Mouse (Mus musculus): Measurements from ENCODE around the gene Rrp12. TPM values are rescaled to one million over a fixed set of nuclear protein-coding genes. Genes with fewer than 3 reads are reported as not detected.

Rrp12 gene
- total RNA-seq, 2 experiments from 2014 or later, result 2.3 to 5.1 TPM

DNA sequence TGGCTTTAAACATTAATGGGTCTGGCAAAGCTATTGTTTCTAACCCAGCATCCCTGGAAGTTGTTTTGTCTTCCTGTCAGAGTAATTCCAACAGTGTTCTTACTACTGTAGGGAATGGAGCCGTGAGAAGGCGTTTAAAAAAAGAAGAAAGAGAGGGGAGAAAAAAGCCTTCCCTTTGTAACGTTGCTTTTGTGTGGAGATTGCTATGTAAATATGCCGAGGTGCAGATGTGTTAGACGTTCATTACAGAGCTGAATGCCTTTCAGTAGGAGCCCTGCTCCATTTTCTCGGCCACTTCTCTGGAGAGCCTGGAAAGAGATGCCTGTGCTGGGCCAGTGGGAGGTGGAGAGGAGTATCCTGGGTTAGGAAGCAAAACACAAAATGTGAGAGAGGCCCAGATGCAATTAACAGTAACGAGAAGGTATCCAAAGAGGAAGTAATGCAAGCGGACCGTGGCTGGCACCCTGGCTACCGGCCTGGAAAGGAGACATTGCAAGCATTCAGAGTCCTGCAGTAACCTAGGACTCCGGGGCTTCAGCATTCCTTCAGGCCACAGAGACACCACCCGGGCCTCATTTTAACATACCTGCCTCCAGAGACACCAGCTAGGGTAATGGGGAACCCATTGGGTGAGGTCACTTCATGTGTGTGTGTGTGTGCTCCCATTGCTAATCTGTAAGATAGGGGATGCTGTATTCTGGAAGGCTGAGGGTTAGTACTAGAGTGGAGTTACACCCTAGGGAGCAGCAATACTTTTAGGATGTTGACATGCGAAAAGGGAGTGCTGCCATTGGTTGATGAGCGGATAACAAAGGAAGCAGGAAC, 45.0 kb downstream of the Rrp12 start:
- ATAC-seq (ENCODE audit: poor library complexity, severe bottlenecking), result peak; percentile 31; the same call in 1 of the 2 replicates

DNA sequence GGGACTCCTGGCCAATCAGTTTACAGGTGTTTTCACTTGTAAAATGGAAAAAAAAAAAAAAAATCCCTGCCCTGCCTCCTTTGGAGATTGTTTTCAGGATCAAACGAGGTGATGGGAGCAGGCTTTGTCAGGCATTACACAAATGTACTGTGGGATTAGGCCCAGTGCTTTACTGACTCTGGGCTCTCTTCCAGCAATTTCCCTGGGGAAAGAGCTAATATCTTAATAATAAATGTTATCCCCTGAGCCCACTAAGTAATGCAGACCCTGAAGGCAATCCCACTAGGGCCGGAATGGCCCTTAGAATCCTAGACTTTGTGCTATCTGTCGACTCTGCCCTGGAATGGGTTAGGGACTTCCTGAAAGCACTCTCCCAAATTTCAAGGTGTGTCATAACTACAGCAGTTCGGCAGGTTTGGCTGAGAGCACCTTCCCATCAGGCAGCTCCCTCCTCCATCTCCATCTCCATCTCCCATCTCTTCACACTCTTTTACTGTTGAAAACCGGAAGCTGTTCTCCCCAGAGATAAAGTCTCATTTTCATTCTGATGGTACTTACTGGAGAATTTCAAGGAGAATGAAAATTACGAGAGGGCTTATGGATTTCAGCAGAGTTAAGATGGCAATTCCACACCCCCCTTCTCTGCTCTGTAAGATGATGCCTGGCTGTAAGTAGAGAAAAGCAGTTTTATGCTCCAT, 45.8 kb downstream of the Rrp12 start:
- no peak for ATAC-seq (ENCODE audit: poor library complexity, severe bottlenecking)

DNA sequence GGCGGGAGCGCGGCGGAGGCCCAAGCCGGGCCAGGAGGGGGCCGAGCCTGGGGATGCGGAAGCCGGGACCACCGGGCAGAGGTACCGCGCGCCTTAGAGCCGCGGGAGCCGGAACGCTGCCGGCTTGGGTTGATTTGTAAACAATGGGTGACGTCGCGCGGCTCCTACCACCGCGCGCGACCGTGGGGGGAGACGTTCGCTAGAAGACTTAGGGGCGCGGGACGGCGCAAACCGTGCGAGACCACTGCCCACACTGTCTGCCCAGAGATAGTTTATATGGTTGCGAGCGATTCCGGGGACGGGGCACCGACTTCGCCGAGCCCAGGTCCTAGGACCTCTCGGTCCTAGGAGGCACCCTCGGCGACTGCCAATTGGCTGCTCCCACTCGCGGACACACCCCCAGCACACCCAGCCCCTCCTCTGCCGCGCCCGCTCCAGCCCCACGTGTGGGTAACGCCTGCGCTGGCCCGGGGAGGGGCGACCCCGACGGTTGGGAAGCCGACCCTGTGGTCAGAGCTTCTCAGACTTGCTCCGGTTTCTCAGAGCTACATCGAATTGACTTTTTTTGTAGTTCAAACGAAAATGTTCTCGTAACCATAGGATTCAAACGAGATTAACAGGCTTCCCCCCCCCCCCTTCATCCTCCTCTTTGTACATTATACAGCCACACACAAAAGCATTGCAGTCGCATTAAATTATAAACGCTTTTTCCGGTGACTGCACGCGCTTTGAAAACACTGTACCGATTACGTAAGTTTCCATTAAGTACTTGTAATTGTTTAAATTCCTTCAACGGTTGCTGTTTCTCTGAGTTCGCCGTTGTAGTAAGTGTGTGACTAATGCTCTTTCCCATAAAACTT, 47.8 kb downstream of the Rrp12 start, which contains the start of gene Frat2:
Gene Frat2, minus strand, starts transcription at position 141 of the 860 bp plus-strand sequence.
- ATAC-seq (ENCODE audit: poor library complexity, severe bottlenecking), result peak; percentile 93

DNA sequence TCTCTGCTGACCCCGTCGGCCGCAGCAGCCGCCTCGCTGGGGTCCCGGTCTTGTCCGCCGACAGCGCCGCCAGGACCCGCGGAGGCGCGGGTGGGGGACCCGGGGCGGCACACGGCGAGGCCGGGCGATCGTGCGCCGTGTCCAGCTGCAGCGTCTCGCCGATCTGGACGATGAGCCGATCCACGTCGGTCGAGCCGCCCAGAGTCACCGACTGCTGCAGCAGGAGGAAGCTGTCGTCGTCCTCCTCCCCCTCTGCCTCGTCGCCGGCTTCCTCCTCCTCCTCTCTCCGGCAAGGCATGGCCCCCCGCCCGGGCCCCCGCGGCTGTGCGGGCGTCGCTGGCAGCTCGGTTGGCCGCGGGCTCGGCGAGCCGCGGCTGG, 48.4 kb downstream of the Rrp12 start:
- peak; percentile 42 for ATAC-seq (ENCODE audit: poor library complexity, severe bottlenecking)

DNA sequence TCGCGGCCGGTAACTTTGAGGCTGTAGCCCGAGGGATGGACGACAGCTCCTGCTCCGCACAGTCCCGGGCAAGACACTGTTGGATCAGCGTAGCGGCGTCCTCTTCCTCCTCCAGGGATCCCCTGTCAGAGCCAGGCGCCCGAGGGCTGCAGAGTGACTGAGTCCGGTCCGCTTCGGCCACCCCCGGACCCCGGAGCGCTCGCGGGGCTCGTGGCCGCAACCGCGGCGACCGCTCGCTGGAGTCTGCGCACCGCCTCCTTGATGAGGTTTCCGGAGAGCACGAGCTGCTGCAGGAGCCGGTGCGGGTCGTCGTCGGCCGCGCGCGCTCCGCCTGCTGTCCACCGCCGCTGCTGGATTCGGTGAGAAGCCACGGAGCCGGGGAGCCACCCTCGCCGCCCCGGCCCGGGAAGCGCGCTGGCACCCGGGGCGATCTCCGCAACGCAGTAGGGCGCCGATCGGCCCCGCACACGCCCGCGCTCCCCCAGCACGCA, 48.8 kb downstream of the Rrp12 start:
- ATAC-seq (ENCODE audit: poor library complexity, severe bottlenecking), result peak; percentile 3; the same call in 1 of the 2 replicates

DNA sequence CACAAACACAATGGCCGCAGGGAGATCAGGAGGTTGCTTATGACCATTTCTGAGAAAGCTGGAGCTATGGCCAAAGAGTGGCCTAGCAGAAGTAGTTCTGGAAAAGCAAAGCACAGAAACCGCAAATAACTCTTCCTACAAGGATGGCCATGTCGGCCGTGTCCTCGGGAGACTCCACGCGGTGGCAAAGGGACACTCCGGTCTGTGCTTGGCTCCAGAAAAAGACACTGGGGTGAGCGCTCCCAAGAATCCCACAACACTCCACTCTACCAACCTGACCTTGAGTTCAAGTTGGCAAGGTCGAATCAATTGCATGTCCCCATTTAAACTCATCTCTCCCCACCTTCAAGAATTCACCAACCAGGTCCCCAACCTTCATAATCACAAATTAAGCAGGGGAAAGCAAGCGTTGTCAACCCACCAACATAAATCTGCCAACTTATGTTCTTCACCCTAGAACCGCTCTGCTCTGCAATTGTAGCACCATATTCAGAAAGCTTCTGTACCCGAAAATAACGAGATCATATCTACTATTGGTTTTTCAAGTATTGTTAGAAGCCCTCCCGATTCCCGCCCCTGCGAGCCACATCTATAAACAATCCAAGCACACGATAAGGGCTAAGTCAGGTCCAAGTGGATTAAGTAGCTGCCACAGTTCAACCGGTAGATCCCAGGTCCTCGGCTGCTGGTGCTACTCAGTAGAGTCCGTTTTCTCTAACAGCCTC, 49.4 kb downstream of the Rrp12 start:
- no peak for ATAC-seq (ENCODE audit: poor library complexity, severe bottlenecking)

DNA sequence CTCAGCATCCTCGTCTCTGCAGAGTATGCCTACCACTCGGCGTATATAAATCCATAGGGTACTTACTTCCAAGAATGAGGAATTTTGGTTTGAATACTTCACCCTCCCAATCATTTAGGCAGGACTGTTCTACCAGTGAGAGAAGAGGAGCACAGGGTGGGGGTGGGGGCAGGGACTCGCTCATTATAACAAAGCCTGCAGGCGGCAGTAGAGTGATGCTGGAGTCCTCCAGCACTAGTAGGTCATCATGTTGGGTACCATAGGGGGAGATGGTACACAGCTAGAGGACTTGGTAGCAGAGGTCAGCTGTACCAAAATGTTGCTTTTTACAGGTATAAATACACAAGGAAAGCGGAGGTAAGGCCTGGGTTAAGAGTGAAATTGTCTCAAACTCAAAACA, 51.6 kb downstream of the Rrp12 start:
- ATAC-seq (ENCODE audit: poor library complexity, severe bottlenecking), result no peak

DNA sequence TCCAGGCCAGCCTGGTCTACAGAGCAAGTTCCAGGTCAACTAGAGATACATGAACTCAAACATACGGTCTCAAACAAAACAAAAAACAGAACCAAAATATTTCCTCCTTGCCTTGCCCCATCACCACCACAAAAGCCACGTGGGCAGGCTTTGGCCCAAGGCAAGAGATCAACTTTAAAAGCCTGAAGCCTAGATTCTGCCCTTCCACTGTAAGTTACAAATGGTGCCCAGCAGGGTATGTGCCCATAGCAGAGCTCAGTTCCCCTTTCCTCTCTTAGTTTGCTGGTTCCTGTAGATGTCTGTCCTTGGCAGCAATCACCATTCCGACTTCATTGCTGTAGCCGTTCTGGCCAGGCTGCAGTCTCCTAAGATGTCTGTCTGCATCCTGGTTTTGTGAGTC, 53.3 kb downstream of the Rrp12 start:
- ATAC-seq (ENCODE audit: poor library complexity, severe bottlenecking), result peak; percentile 88

DNA sequence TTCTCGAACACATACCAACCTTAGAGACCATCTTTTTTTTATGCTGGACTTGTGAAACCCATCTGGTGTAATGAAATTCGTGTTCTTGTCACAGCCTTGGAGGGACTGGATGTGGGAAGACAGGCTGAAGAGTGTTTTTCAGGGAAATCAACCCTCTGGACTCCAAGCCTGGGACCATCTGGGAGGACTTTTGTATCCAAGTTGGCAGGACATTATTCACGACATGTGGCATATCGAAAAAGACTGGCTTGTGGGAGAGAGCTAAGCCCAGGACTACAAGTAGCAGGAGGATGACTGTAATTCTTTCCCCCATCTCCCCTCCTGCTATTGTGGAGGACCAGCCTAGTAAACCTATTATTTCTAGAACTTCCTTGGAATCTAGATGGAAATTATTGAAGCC, 53.8 kb downstream of the Rrp12 start:
- ATAC-seq (ENCODE audit: poor library complexity, severe bottlenecking), result no peak

DNA sequence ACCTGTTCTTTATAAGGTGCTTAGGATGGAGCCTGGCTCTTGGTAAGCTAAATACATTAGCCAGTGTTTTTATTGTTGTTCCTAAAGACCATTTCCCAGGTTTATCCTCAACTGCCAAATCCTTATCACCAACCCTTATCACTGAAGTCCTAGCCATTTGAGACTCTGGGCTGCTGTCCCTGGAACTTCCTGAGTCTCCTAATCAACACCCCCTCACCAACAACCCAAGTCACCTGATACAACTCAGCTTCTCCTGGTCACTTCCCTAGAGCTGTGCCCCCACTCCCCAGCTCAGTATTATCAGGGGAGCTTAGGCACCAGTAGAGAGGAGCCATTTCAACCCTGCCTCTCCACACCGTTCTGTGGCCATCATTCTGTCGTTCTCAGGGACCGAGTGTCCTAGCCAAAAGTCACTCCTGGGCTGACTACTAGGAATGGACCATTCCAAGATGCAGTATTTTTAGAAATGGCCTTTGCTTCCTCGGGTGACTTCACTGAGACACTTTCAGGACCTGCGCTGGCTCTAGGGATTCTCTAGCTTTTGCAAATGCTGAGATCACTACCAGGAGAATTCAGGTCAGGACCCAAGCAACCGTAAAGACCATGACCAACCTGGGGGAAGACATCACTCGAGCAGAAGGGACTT, 54.7 kb downstream of the Rrp12 start:
- ATAC-seq (ENCODE audit: poor library complexity, severe bottlenecking), result no peak

DNA sequence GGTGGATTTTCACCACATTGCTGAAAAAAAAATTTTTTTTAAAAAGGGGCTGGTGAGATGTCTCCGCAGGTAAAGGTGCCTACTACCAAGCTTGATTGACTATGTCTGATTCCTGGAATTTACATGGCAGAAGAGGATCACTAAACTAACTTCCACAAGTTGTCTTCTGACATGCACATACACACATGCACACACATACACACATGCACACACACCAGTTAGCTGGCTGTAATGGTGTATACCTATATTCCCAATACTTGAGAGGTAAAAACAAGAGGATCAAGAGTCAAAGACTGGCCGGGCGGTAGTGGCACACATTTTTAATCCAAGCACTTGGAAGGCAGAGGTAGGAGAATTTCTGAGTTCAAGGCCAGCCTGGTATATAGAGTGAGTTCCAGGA, 56.3 kb downstream of the Rrp12 start:
- ATAC-seq (ENCODE audit: poor library complexity, severe bottlenecking), result no peak

DNA sequence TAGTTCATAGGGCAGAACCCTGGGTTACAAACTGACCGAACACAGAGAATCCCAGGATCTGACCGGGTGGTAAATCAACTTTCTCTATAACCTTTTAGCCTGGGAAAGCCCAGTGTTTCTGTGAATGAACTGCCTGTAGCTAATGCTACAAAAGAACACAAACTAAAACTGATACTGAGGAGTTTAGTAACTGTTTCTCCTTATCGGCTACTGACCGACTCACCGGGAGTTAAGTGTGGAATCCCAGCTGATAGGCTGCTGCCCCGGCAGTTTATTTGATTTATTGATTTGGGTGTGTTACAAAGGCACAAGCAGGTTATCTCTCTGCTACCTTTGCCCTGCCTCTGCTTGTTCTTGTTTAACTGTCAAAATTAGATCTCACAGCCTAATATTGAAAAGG, 57.2 kb downstream of the Rrp12 start:
- no peak for ATAC-seq (ENCODE audit: poor library complexity, severe bottlenecking)

DNA sequence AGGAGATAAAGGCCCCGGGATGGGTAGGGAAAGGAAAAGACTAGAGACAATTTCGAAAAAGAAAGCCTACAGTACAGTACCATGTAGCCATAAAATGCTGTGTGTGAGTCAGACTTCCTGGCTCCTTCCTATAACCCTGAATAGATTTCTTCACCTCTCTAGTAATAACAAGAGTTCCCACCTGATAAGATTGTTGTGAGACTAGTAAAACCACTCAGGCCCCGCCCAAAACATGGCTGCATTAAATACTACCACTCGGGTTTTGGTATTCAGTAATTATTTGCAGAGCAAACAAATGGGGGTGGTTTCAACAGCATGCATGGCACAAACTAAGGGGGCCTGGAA, 58.1 kb downstream of the Rrp12 start:
- no peak for ATAC-seq (ENCODE audit: poor library complexity, severe bottlenecking)

DNA sequence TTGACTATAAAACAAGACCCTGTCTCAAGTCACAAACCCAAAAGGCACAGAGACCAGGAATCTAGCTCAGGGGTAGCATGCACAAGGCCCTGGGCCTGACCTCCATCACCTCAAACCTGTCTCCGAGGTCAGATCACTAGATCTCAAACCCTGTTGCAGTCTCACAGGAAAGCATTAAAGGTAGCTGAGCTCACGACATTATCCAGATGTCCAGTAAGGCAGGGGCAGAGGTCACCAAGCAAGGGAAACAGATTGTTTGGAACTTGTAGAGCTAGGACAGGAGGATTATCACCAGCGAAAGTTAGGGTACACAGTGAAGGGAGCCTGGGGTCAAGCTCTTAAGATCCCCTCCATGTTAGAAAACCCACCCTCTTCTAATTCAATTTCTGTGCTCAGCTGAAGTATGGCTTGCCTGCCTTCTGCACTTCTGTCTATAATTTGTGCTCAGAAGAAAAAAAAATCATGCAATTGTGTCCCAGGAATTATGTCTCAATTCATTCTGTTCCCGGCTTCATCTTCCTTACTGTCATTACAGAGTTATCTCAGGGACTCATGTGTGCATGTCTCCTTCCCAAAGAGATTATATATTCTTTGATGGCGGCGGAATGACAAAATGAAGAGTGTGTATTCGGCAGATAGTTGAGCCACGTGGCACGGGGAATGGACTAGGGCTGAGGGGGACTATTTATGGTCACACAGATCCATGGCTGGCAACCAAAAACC, 58.6 kb downstream of the Rrp12 start:
- no peak for ATAC-seq (ENCODE audit: poor library complexity, severe bottlenecking)

DNA sequence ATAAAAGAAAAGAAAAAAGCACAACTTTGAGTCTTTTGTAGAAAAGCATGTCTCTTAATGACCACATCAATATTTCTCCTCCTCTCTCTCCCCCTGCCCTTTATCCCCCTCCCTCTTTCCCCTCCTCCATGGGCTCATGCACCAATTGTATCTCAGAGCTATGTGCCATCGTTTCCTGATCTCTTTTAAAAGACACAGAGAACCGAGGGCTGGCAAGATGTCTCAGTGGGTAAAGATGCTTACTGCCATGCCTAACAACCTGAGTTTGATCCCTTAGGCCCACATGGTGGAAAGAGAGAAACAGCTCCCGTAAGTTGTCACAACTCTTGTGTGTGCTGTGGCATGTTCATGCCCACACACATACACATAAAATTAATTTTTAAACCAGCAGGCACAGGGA, 59.3 kb downstream of the Rrp12 start:
- ATAC-seq (ENCODE audit: poor library complexity, severe bottlenecking), result no peak

DNA sequence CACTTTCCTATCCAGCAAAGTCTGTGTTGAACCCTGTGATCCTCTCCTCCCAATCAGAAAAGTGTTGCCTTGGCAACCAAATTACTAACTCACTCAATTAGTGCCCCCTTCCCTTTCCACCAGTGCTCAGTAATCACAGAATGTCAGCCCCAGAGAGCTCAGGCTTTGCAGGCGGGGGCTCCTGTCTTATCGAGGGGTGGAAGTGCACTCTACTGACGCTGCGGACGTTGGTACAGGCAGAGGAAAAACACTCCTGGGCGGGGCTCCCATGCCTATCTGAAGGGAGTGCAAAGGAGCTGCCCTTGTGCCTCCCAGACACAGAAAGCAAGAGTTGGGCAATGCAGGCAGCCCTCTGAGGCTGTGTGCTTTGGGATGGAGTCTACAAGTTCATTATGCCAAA, 60.2 kb downstream of the Rrp12 start:
- ATAC-seq (ENCODE audit: poor library complexity, severe bottlenecking), result peak; percentile 59; the same call in 1 of the 2 replicates

DNA sequence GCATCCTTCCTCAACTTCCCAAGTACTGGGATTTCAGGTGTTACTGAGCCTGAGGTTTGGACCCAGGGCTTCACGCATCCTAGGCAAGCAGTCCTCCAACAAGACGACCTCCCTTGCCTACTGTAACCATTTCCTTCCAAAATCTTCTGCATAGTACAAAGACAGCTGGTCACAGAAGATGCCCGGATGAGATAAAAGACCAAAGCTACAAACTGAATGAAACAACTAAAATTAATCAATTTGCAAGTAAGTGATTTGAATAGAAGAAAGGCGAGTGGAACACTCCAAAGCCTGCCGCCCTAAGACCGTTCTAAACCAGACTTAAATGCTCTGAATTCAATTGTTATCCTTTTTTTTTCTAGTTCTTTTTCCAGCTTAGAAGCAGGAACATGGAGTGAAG, 60.6 kb downstream of the Rrp12 start:
- no peak for ATAC-seq (ENCODE audit: poor library complexity, severe bottlenecking)

DNA sequence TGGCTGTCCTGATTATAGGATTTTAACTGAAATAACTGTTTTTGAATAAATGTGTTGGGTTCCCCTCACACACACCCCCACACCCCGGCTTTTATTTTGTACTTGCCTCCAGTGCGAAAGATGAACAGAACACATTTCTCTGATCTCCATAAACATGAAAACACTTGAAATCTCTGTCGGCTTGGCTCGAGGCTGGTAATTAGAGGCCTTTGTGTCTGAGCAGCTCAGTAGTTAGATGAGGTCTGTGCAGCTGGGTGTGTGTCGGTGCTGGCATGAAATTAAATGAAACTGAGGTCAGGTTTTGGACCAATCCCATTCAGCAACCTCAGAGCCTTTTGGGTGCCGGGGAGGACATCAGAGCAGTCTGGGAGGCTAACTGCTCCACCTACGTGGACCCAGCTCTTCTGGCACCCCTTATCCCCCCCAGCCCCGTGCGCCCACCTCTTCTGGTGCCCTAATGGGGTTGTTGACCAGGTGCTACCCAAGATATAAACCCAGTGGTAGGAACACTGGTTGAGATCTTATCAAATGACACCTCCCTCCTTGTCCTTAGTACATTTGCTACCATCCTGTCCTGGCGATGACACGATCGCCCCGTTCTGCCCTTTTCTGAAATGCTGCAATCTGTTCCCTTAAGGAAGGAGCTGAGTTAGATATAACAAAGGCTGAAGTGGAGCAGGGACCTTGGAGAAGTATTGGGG, 63.3 kb downstream of the Rrp12 start:
- ATAC-seq (ENCODE audit: poor library complexity, severe bottlenecking), result no peak

Data from megakaryocyte, adult 5-6 weeks (primary cell).